Mouse (Mus musculus) liver, embryonic 15.5 days (tissue): ENCODE results near the gene Utp20. TPM values are rescaled to one million over a fixed set of nuclear protein-coding genes. Genes with fewer than 3 reads are reported as not detected.

Source experiments
- ATAC-seq: fragments of 200-750 bp; cut with Nextera tagmentation; 2 replicates; pipeline ENCODE4 v1.8.0; 2017; ENCODE audit warnings: moderate number of reproducible peaks, mild to moderate bottlenecking, moderate library complexity; ENCODE audit not compliant: insufficient read depth
- H3K27ac ChIP-seq: fragments of 300-500 bp; sonication (generic); replicated peaks from 2 replicates; pipeline ENCODE4 v1.5.1; 2015; ENCODE audit warnings: mild to moderate bottlenecking, inconsistent platforms
- H3K27me3 ChIP-seq: fragments of 300-500 bp; sonication (generic); 2 replicates; pipeline ENCODE4 v1.6.1; 2015; ENCODE audit warnings: mild to moderate bottlenecking, inconsistent platforms
- H3K36me3 ChIP-seq: fragments of 300-500 bp; sonication (generic); replicated peaks from 2 replicates; pipeline ENCODE4 v1.6.1; 2015; ENCODE audit warnings: moderate library complexity, mild to moderate bottlenecking, inconsistent platforms
- H3K4me1 ChIP-seq: fragments of 300-500 bp; sonication (generic); replicated peaks from 2 replicates; pipeline ENCODE4 v1.6.1; 2015; ENCODE audit warnings: inconsistent platforms
- H3K4me2 ChIP-seq: fragments of 300-500 bp; sonication (generic); 2 replicates; pipeline ENCODE4 v1.6.1; 2015; ENCODE audit warnings: moderate library complexity, mild to moderate bottlenecking, inconsistent platforms
- H3K4me3 ChIP-seq: fragments of 300-500 bp; sonication (generic); replicated peaks from 2 replicates; pipeline ENCODE4 v1.5.1; 2015; ENCODE audit warnings: mild to moderate bottlenecking, inconsistent platforms
- H3K9ac ChIP-seq: fragments of 300-500 bp; sonication (generic); 2 replicates; pipeline ENCODE4 v1.6.1; 2015; ENCODE audit warnings: moderate library complexity, mild to moderate bottlenecking, inconsistent platforms
- H3K9me3 ChIP-seq: fragments of 300-500 bp; sonication (generic); replicated peaks from 2 replicates; pipeline ENCODE4 v1.6.1; 2016; ENCODE audit warnings: inconsistent platforms
- WGBS: fragments of 180-500 bp; shearing (Covaris S2); methylation state at CpG from one replicate; pipeline ENCODE4 v1.1.7; 2015; ENCODE audit warnings: mixed read lengths; ENCODE audit not compliant: insufficient replicate concordance; 5-methylcytosine and 5-hydroxymethylcytosine counted together
- polyA plus RNA-seq: library from polyadenylated mRNA; unstranded; fragments of >200 nt; fragmentation: Nextera tagmentation; extraction: Ambion mirVana; gene quantifications from 2 replicates; pipeline ENCODE4 v1.2.1, GENCODE M21; 2015

The Utp20 gene
- polyA plus RNA-seq, 1 experiment from 2014 or later, result 5.1 TPM

GRCm38 (mm10) chr10:88716986-88717755 lies 109.4 kb downstream of the Utp20 start:
- WGBS, result 41% methylated on average over 13 of the region's 13 CpGs
- Histone ChIP-seq H3K4me3 (no peak overlapping the region), H3K4me2 (no peak overlapping the region), H3K27me3 (no peaks in the 10 kb centered on the region), H3K27ac (no peak overlapping the region), H3K4me1 (no peaks in the 10 kb centered on the region), H3K9me3 (no peaks in the 10 kb centered on the region), H3K36me3 (no peaks in the 10 kb centered on the region), H3K9ac (no peak overlapping the region)
- ATAC-seq, result no peak

GRCm38 (mm10) chr10:88715621-88716020 lies 111.0 kb downstream of the Utp20 start:
- WGBS, result 65% methylated on average over 6 of the region's 6 CpGs
- H3K9ac ChIP-seq, result no peak overlapping the region
- no peak overlapping the region for H3K4me3 ChIP-seq
- H3K27ac ChIP-seq, result no peak overlapping the region
- no peaks in the 10 kb centered on the region for H3K4me1 ChIP-seq
- no peaks in the 10 kb centered on the region for H3K9me3 ChIP-seq
- no peaks in the 10 kb centered on the region for H3K36me3 ChIP-seq
- ATAC-seq, result no peak
- no peak overlapping the region for H3K4me2 ChIP-seq
- no peaks in the 10 kb centered on the region for H3K27me3 ChIP-seq

GRCm38 (mm10) chr10:88714744-88715143 lies 111.9 kb downstream of the Utp20 start:
- H3K4me3 ChIP-seq, result no peak overlapping the region
- no peak overlapping the region for H3K27ac ChIP-seq
- 61% methylated on average over 4 of the region's 4 CpGs for WGBS
- H3K36me3 ChIP-seq, result no peaks in the 10 kb centered on the region
- no peak for ATAC-seq
- H3K9me3 ChIP-seq, result no peaks in the 10 kb centered on the region
- no peak overlapping the region for H3K9ac ChIP-seq
- no peaks in the 10 kb centered on the region for H3K27me3 ChIP-seq
- no peak overlapping the region for H3K4me2 ChIP-seq
- no peaks in the 10 kb centered on the region for H3K4me1 ChIP-seq

- 13% methylated on average over 6 of the region's 6 CpGs for WGBS
- ATAC-seq, result no peak
- H3K9ac ChIP-seq, result no peak overlapping the region
Observed at GRCm38 (mm10) chr10:88712359-88712758, 114.2 kb downstream of the Utp20 start.

GRCm38 (mm10) chr10:88708671-88709523 lies 117.7 kb downstream of the Utp20 start:
- H3K36me3 ChIP-seq, result no peaks in the 10 kb centered on the region
- ATAC-seq, result no peak
- H3K27ac ChIP-seq, result no peak overlapping the region
- H3K4me1 ChIP-seq, result no peaks in the 10 kb centered on the region
- H3K27me3 ChIP-seq, result no peaks in the 10 kb centered on the region
- no peak overlapping the region for H3K4me2 ChIP-seq
- no peak overlapping the region for H3K4me3 ChIP-seq
- H3K9me3 ChIP-seq, result no peaks in the 10 kb centered on the region
- H3K9ac ChIP-seq, result no peak overlapping the region
- 39% methylated on average over 10 of the region's 10 CpGs for WGBS

More at GRCm38 (mm10) chr10:88712359-88712758, 114.2 kb downstream of the Utp20 start:
- H3K9me3 ChIP-seq, result no peaks in the 10 kb centered on the region
- H3K4me1 ChIP-seq, result no peaks in the 10 kb centered on the region
- H3K27ac ChIP-seq, result no peak overlapping the region
- H3K27me3 ChIP-seq, result no peaks in the 10 kb centered on the region
- H3K4me3 ChIP-seq, result no peak overlapping the region
- H3K4me2 ChIP-seq, result no peak overlapping the region
- H3K36me3 ChIP-seq, result no peaks in the 10 kb centered on the region

- H3K36me3 ChIP-seq, result no peaks in the 10 kb centered on the region
- no peaks in the 10 kb centered on the region for H3K4me1 ChIP-seq
- H3K27ac ChIP-seq, result no peak overlapping the region
- H3K27me3 ChIP-seq, result no peaks in the 10 kb centered on the region
- 56% methylated on average over 6 of the region's 6 CpGs for WGBS
- H3K4me3 ChIP-seq, result no peak overlapping the region
- no peaks in the 10 kb centered on the region for H3K9me3 ChIP-seq
- no peak for ATAC-seq
- H3K4me2 ChIP-seq, result no peak overlapping the region
- no peak overlapping the region for H3K9ac ChIP-seq
Observed at GRCm38 (mm10) chr10:88700938-88701337, 125.7 kb downstream of the Utp20 start.

Other genes with a start within 250 kb of the Utp20 start
- gene Mybpc1, start 221.7 kb downstream of the Utp20 start, polyA plus RNA-seq, result 8.0 and 11.4 TPM in 2 replicates
- gene Spic, start 141.8 kb downstream of the Utp20 start, polyA plus RNA-seq, result 11.7 and 12.9 TPM in 2 replicates
- 57.7 and 62.5 TPM in 2 replicates for gene Arl1, start 95.9 kb downstream of the Utp20 start, polyA plus RNA-seq
- gene Slc5a8, start 59.2 kb upstream of the Utp20 start, polyA plus RNA-seq, result 0.02 TPM in 1 of 2 replicates, not detected in the other